Mouse (Mus musculus) large intestine, adult 2 months (tissue): Measurements from ENCODE around the gene Ttc28. TPM values are rescaled to one million over a fixed set of nuclear protein-coding genes. Genes with fewer than 3 reads are reported as not detected.
A peak's percentile ranks its signal among the peaks of the same experiment; 100 is the strongest.

Experiments
- DNase-seq: peaks from one replicate; pipeline ENCODE4 v3.0.0-alpha.2; 2012; ENCODE audit warnings: low read depth, low spot score
- WGBS: fragments of 180-500 bp; shearing (Covaris S2); methylation state at CpG from one replicate; pipeline ENCODE4 v1.1.7; 2018; 5-methylcytosine and 5-hydroxymethylcytosine counted together
- polyA plus RNA-seq: library from polyadenylated mRNA; depleted of rRNA; stranded (reverse); fragments of >200 nt; gene quantifications from 2 replicates; pipeline ENCODE4 v1.2.3, GENCODE M21; 2012

Gene Ttc28
- polyA plus RNA-seq, 1 experiment, result 1.1 TPM

DNA sequence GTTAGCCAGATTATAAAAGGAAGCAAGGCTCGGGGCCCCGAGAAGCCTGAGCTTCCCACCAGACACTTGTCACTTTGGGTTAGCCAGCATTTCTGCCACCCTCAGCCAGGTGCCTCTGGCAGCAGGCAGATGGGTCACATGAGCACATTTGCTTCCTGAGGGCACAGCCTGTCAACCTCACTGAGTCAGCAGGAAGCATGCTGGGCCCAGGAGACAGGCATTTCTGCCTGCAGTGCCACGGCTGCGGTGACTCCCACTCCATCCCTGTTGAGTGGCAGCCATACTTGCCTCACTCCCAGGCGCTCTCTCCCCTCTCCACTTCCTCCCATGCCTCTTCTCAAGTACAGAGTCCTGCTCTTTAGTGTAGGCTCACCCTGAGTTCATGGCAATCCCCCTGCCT, 395.3 kb downstream of the Ttc28 start:
- 79% methylated on average over 5 of the region's 5 CpGs for WGBS
- no peak for DNase-seq

- 79% methylated on average over 19 of the region's 19 CpGs for WGBS
- no peak for DNase-seq
Measured at GRCm38 (mm10) chr5:111284420-111285175, 405.0 kb downstream of the Ttc28 start.

DNA sequence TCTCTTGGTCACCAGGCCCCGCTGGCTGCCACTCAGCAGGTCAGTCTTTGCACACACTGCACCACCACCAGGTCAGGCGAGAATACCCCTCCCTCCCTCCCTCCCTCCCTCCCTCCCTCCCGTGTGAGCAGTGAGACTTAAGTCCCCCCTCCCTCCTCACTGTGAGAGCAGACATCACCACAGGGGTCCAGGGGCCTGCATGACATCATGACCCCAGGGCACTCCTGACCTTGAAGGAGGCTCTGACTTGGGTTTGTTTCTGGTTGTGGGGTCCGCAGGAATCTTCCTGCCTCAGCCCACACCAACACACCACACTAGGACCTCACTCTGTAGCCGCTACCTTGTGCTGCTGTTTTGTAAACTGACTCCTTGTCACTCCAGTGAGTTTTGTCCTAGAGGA, 408.0 kb downstream of the Ttc28 start:
- WGBS, result 75% methylated on average over 5 of the region's 5 CpGs
- DNase-seq, result no peak

- WGBS, result 32% methylated on average over 11 of the region's 11 CpGs
- DNase-seq, result no peak
Measured at GRCm38 (mm10) chr5:111288486-111288885, 408.9 kb downstream of the Ttc28 start.

- WGBS, result 81% methylated on average over 11 of the region's 11 CpGs
- no peak for DNase-seq
Measured at GRCm38 (mm10) chr5:111290071-111290470, 410.5 kb downstream of the Ttc28 start.

GRCm38 (mm10) chr5:111291639-111292038, 412.0 kb downstream of the Ttc28 start:
- 55% methylated on average over 10 of the region's 10 CpGs for WGBS
- DNase-seq, result no peak

DNA sequence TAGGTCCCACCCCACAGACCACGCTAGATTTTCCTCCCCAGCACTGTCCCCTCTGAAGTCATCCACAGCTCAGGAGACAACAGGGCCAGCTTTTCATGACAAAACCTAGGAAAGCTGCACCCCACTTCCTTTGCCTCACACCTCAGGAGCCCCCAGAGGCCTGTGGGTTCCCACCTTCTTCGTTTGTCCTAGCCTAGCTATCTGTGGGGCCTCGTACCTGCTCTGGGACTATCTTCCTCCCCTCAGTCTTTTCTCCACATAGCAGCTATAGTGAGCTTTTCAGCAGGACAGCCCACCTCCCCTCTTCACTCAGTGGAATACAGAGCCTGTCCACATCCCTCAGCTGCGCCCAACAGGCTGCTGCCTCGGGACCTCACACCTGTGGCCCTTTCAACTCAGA, 418.2 kb downstream of the Ttc28 start:
- 69% methylated on average over 5 of the region's 5 CpGs for WGBS
- no peak for DNase-seq

GRCm38 (mm10) chr5:111298706-111299105, 419.1 kb downstream of the Ttc28 start:
- 33% methylated on average over 7 of the region's 7 CpGs for WGBS
- no peak for DNase-seq

DNA sequence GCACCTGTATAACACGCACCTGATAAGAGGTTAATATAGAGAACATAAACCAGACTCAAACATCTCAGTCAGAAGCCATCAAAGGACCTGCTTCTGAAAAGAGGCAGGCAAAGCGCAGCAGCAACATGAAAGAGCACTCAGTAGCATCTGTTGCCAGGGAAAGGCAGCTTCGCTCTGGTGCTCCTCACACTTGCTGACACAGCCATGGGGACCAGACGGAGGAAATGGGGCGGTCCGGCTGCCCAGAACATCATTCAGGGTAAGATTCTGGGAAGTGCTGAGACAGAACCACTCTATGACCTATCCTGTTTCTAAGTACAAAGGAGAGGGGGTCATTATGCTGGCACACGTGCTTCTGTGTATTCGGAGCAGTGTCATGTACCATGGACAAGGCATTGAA, 421.2 kb downstream of the Ttc28 start:
- no peak for DNase-seq
- 74% methylated on average over 8 of the region's 8 CpGs for WGBS

GRCm38 (mm10) chr5:111301736-111302135, 422.1 kb downstream of the Ttc28 start:
- DNase-seq, result no peak
- WGBS, result 41% methylated on average over 7 of the region's 7 CpGs

- DNase-seq, result no peak
- 86% methylated on average over 3 of the region's 3 CpGs for WGBS
Measured at GRCm38 (mm10) chr5:111304730-111305129, 425.1 kb downstream of the Ttc28 start.

- DNase-seq, result no peak
- 62% methylated on average over 6 of the region's 6 CpGs for WGBS
Measured at GRCm38 (mm10) chr5:111310185-111310584, 430.6 kb downstream of the Ttc28 start.

- DNase-seq, result no peak
- WGBS, result 91% methylated on average over 9 of the region's 9 CpGs
Measured at GRCm38 (mm10) chr5:111313833-111314232, 434.2 kb downstream of the Ttc28 start.

- WGBS, result 87% methylated on average over 6 of the region's 6 CpGs
- no peak for DNase-seq
Measured at GRCm38 (mm10) chr5:111315061-111315460, 435.5 kb downstream of the Ttc28 start.

- no peak for DNase-seq
- 66% methylated on average over 3 of the region's 3 CpGs for WGBS
Measured at GRCm38 (mm10) chr5:111317526-111317925, 437.9 kb downstream of the Ttc28 start.

GRCm38 (mm10) chr5:111318946-111319345, 439.3 kb downstream of the Ttc28 start:
- 27% methylated on average over 1 of the region's 1 CpGs for WGBS
- DNase-seq, result no peak

GRCm38 (mm10) chr5:111325813-111326212, 446.2 kb downstream of the Ttc28 start:
- WGBS, result 5% methylated on average over 1 of the region's 1 CpGs
- DNase-seq, result no peak

GRCm38 (mm10) chr5:111327420-111327819, 447.8 kb downstream of the Ttc28 start:
- no peak for DNase-seq
- 73% methylated on average over 7 of the region's 7 CpGs for WGBS

- DNase-seq, result no peak
- WGBS, result 7% methylated on average over 10 of the region's 10 CpGs
Measured at GRCm38 (mm10) chr5:111329782-111330416, 450.3 kb downstream of the Ttc28 start.

GRCm38 (mm10) chr5:111330417-111331098, 451.0 kb downstream of the Ttc28 start, which contains the start of gene Pitpnb:
Pitpnb (plus strand) TSS chr5:111330763.
- 1% methylated on average over 71 of the region's 78 CpGs for WGBS
- peak; percentile 84 for DNase-seq

- WGBS, result under 1% methylated on average over 14 of the region's 14 CpGs
- no peak for DNase-seq
Measured at GRCm38 (mm10) chr5:111331099-111331435, 451.5 kb downstream of the Ttc28 start.
